Mouse (Mus musculus) C2C12 (cell line): Measurements from ENCODE around the gene Calhm2.

Experiments
- CTCF ChIP-seq: IDR thresholded peaks from one replicate; pipeline ENCODE4 v1.5.1; 2011; ENCODE audit not compliant: control insufficient read depth, insufficient read depth, insufficient read length
- MYOD1 ChIP-seq: IDR thresholded peaks from one replicate; pipeline ENCODE4 v1.6.1; 2011; ENCODE audit warnings: low read depth; ENCODE audit not compliant: control insufficient read depth, insufficient read length
- USF1 ChIP-seq: IDR thresholded peaks from one replicate; pipeline ENCODE4 v1.6.1; 2011; ENCODE audit warnings: low read depth, mild to moderate bottlenecking, control low read depth, moderate library complexity

DNA sequence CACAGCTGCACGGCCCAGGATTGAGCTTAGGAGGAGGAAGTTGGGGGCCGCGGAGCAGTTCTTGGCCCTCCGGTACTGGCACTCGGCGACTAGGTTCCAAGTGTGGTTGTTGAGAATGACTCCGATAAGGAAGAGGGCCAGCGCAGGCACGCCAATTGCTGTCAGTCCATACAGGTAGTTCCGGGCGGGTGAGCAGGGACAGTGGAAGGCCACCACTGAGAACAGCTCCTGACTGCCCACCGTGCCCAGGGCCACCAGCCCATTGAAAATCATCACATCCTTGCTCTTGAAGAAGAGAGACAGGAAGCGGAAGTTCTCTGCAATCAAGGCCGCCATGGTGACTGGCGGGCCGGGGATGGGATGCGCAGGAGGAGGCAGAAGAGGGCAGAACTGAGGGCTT, 2.5 kb downstream of the Calhm2 start:
- no peak for TF ChIP-seq CTCF
- no peak for TF ChIP-seq MYOD1
- no peak for TF ChIP-seq USF1
